Mouse (Mus musculus): ENCODE data around the gene Hesx1.

Hesx1 gene

DNA sequence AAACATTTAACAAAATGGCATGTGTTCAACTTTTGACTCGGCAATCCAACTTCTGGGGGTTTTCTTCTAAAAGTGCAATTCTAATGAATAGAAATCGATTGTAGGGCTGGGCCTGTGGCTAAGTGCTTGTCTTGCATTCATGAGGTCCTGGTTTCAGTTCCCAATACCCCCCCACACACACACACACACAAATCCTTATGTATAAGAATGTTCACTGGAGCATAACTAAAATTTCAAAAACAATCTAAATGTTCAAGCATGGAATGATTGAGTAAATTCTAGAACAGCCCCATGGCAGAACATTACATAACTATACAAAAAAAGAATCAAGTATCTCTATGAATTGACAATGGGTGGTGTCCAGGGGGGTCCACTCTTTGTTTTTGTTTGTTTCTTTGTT lies 23.7 kb downstream of the Hesx1 start:
- no peak for DNase-seq

DNA sequence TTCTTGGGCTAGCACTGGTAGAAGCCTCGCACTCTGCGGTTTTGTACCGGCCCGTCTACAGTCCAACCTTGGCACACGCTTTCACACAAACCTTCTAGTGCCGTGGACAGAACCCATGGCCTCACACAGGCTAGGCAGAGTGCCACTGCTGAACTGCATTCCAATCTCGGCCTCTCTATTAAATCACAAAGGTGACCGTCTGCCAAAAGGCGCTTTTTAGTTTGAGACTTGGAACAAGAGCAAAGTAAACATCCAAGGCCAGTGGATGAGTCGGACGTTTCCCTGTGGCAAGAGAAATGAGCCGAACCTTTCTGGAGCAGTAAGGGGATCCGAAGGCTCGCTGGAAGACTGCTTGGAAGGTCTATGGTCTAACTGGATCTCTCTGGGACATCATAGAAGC lies 25.6 kb downstream of the Hesx1 start:
- DNase-seq: peak; percentile 43

DNA sequence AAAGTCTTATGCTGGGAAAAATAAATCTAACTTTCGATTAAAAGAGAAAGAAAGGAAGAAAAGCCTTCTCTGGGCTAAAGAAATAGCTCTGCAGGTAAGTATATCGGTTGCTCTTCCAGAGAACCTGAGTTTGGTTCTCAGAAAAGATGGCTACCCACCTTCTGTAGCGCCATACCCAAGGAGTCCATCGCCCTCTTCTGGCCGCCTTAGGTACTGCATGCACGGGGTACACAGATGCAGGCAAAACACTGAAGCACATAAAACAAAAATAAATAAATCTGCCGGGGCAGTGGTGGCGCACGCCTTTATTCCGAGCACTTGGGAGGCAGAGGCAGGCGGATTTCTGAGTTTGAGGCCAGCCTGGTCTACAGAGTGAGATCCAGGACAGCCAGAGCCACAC lies 28.7 kb downstream of the Hesx1 start:
- DNase-seq: peak; percentile 81

DNA sequence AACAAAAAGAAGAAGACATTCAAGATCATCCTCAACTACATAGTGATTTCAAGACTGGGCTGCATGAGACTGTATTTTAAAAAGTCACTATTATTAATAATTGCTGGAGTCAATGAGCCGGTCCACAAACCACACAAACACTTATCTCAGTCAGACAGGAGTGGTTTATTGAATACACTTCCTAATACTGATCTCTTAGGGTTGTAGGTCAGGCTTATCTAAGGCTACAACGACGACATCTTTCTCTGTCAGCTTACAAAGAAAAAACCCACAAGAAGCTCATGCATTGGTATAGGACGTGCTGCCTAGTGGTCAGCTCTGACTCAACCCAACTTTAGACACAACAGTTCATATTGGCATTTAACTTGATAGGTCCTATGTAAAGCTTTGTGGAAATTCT lies 30.4 kb downstream of the Hesx1 start:
- DNase-seq: no peak

DNA sequence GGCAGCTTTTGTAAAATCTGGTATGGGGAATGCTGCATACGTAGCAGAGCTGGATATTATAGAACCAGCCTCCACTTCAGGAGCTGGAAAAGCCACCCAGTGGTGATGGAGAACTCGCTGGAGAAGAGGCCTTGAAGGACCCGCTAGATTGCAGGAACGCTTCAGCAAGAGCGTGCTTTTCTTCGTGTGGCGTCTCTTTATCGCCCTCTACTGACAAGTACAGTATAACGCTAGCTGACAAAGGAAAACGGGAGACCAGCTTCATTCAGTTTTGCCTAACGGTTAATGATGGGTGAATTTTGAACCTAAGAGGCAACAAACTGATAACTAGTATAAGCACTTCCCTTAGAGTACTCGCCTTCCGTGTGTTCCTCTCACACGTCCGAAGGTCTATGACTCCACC lies 35.6 kb downstream of the Hesx1 start:
- DNase-seq: peak; percentile 66

DNA sequence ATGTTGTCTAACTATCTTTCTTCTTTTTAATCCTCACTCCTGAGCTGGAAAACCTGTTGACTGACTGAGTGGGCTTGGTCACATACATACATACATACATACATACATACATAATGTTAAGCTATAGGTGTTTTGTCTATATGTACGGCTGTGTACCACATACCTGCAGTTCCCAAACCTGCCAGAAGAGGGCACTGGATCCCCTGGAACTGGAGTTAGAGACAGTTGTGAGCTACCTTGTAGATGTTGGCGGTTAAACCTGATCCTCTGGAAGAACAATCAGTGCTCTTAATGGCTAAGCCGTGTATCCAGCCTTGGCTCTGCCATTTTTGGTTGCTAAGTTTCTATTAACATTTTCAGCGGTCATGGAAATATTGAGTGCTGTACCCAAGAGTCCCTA lies 36.9 kb downstream of the Hesx1 start:
- peak; percentile 88 for DNase-seq

DNA sequence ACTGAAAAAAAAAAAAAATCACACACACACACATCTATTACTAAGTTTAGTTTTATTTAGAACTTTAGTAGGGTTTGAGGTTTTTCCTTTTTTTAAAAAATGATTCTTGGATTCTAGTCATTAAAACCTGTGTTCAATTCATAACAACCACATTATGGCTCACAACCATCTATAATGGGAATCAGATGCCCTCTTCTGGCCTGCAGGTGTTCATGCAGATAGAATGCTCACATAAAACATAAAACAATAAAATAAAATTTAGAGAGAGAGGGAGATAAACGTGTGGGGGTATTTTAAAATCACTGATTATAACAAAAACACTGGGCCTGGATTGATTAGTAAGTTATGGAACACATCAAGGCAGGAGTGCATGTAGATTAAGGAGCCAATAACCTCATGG lies 43.3 kb downstream of the Hesx1 start:
- DNase-seq: no peak

DNA sequence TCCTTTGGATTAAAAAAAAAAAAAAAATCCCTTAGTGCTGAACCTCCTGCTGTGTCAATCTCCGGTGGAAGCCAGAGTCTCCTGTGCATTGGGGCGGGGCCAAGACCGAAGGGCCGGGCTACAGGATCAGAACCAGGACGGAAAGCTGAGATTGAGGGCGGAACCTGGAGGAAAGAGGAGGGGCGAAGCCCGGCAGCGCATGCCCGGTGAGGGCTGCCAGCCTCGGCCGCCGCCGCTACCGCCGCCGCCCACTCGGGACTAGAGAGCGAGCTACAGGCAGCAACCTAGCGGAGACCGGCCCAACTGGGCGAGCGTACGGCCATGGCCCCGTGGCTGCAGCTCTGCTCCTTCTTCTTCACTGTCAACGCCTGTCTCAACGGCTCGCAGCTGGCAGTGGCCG lies 44.6 kb downstream of the Hesx1 start, which contains the start of gene Il17rd:
Il17rd (plus strand) TSS at position 159 of the 400 bp plus-strand sequence.
- peak; percentile 97 for DNase-seq

DNA sequence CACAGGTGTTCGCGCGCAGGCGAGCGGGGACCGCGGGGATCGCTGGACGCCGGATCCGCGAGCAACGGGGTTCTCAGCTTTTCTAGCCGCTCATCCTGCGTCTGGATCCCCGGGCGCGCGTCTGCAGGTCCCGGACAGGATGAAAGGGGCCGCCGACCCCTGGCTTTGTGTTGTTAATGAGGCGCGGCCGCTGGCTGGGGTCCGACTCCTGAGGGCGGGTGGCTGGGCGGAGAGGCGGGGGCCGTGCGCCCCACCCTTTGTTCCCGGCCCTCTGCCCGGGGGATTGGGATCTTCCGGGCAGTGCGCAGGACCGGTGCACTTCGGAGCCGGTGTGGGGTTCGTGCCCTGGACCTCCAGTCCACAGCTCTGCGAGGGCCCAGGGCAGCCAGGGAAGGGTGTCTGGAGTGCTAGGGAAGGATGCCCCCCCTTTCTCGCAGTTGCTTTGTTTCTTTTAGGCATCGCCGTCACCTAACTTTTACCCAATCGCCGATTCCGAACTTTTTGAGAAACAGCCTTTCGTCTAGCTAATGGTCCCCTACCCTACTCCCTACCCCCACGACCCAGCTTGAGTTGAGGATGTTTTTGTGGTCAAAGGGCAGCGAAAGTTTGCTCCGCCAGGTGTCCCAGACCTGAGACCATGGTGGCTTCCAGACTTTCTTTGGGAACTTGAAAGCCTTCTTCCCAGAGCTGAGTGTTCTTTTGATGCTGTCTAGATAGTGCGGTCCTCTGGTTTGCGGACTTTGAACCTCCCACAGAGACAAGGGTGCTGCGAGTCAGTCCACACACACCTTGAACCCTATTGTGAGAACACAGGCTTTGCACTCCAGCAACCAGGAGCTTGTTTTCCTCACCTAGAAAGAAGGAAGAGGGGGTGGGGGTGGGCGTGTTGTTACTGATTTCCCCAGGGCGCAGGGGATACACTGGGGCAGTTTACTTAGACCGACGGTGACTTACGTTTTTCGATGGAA lies 45.3 kb downstream of the Hesx1 start:
- peak; percentile 50 for DNase-seq

DNA sequence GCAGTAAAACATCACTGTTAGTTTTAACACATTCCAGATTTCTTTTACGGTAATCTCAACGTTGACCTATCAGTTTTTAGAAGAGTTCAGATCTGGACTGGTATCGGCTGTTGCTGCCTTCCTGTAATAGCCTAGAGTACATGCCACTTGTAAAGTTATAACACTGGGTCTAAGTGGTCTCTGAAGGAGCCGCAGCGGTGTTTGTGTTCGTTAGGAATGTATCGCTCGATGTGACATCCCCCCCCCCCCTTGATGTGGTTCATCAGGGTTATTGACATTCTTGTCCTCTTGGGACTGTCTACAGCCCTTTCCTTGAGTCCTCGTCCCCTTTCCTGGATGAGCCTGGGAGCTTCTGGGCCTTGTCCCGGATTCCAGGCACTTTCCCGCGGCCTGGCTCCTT lies 46.2 kb downstream of the Hesx1 start:
- DNase-seq: no peak

DNA sequence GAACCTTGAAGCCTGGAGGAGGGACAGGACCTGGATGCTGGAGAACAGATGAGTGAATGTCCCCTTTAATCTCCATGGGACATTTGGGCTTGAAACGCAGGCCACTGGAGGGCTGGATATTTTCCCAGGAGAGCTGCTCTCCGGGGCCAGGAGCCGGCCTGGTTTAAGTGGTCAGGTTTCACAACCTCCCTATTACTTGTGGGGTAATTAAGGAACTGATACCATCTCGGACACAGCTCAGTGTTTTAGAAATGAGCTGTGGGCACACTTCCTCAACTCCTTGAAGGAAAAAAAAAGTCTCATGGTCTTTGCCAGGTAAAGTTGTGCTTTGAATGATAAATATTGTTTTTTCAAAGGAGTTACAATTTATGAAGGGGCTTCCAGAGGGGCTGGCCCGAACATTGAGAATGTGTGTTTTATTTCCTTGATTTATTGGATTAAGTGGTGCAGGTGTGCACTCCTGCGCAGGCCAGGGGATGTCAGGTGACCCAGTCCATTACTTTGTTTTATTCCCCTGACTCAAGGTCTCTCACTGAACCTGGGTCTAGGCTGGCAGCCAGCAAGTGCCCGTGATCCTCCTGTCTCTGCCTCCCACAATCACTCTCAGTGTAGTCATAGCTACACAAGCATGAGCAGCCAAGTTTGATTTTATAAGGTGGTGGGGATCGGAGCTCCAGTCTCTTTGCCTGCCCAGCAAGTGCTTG lies 48.2 kb downstream of the Hesx1 start:
- DNase-seq: peak; percentile 69

DNA sequence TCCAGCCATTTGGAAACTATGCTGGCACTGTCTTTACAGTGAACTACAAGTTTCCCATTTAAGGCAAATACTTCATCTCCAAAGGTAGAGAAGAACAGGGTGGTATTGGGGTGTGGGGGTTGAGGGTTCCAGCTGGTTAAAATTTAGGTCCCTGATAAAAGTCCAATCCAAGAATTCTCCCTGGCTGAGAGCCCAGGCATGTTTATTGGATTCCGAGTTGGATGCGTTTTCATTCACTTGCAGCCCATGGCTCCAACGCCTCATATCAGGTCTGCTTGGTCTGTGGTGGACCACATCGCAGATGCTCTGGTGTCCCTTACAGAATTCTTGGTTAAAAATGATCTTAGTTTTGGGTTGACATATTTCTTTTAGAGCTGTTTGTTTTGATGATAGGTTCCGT lies 49.2 kb downstream of the Hesx1 start:
- DNase-seq: peak; percentile 74

DNA sequence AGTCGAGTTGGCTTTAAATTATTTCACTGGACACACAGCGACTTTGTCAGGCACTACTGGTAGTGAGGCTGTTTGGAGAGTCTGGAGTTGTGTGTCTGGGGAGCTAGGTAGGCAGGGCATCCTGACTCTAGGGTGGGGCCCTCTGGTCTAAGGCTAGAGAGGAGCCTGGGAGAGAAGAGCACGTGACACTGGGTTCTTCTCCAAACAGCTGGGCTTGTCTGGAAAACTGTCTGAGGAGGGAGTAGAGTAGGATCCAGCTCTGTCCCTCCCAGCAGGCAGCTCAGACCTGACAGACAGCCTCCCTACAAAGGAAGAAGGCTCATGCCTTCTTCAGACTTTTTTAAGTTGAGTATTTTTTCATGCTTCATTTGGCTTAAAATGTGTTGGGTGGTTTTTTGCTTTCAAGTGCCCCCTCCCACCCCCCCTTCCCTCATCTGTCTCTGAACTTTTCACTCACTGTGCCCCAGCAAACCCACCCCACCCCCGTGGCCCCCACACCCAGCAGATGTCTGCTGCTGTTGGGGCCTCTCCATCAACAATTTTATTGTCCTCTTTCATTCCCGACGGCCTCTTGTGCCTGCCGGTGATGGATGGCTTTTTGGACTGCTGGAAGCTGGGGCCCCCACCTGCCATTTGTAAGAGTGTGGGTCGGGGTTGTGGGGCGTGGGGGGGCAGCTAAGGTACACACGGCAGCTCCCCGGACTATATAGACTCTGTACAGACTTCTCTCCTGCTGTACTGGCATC lies 50.2 kb downstream of the Hesx1 start:
- no peak for DNase-seq

DNA sequence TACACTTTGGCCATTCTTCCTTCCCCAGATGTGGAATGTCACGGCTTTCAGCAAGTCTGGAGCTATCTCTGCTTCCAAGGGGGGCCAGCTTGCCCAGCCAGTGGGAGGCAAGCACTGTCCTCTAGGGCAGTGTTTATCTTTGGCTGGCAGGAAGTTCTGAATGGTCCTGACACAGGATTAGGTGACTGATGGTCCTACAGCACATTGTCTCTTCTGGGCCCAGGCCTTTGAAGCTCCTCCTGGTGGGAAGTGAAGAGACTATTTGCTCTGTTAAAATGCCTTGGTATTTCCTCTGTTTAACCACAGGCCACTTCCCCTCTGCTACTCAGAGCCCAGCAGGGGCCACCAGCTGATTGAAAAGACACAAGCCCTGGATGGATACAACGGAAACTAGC lies 50.7 kb downstream of the Hesx1 start:
- DNase-seq: peak; percentile 52

DNA sequence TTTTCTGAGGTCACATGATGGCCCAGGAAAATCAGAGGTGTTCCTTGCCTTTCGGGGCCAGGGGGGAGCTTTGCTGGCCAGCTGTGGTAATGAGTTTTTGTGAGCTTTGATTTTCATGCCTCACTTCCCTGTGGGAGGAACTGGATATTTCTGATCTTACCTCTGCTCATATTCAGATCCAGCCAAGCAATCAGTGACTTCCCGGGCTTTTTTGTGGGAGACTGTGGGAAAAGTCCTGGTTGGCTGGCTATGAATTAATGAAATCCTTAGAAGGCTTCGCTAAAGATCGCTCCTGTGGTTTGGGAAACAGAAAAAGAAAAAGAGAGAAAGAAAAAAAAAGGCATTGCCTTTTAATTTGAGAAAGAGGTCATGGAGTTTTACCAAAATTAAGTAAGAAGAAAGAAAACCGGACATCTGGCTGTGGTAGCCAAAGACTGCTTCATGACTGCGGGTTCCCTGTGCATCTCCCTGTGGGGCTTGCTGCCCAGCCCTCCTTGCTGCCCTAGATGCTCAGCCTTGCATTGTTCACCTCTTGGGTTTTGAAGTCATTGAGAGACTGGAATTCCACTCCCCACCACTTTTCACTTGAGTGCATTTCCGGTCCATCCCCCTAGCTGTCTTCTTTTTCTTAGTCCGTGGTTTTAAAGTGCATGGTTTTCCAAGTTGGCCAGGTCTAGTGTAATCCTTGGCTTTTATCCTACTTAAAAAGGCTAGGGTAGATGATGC lies 54.2 kb downstream of the Hesx1 start:
- no peak for DNase-seq

DNA sequence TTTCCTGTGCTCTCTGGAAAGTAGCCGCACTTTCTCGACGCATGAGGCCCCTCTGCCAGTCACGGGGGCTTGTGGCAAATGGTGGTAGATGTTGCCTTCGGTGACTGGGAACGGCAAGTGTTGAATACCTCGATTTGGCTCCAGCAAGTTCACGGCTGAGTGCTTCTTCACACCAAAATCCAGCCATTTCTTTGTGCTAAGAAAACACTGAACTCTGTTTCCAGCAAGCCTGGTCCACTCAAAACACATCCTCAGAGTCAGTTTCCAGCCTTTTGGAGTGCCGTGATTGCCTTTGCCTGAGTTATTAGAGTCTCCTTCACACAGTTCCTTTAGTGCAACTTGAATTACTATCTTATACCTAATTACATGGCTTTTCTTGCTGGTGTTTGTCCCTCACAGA lies 55.8 kb downstream of the Hesx1 start:
- no peak for DNase-seq

DNA sequence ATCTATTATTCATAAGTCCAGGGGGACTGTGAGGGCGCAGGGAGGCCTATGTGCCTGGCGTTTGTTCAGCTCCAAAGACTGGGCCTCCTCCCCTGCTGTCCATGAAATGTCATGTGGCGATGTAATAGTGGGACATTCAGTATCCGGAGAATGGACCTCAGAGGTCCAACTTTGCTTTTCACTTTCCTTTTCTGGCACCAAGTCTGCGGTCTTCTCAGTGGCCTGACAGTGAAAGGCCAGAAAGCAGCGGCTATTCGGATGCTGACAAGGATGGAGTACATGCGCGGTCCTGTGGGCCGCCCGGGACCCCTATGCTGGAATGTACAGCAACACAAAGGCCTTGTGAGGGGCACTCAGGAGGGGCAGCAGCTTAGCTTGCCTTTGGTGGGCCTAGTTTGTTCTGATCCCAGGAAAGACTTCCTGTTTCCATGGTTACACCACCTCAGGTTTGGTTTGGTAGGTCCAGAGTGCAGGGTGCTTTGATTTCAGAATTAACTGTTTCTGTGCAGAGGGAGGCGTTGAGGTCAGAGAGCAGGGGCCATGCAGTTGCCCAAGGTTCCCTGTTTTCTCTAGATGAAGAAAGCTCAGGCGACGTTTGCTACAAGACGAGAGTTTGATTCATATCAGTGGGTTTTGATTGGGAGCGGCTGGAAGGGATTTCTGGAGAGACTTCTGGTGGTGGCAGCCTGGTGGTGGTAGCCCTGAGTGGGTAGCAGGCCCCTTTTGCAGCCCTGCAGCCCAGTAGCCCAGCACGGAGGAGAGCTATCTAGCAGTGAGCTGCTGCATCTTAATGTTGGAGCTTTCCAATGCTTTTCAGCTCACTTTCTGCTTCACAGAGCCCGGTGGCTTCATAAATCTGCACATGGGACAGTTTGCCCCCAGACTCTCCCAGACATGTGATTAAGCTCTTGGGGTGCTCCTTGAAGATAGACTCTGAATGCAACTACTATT lies 56.6 kb downstream of the Hesx1 start:
- DNase-seq: no peak

DNA sequence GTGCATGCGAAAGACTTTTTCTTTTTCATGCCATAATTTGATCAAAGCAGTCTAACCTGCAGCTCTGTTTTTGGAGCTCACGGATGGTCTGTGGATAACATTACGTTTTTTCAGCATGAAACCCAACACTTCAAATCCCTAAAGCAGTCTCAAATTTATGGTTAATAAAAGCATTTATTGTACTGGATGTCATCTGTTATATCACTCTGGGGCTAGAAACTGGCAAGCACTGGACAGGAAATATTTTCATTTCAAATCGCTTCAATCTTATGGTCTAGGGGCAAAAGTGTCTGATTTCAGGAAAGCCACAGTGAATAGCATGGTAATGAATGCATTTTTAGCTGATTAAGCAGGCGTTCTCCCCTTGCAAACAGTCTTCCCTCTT lies 57.3 kb downstream of the Hesx1 start:
- DNase-seq: no peak

All from kidney, adult 9 months (tissue).